Mouse (Mus musculus) CD8-positive naive resting alpha-beta T cell, adult 2 months (primary cell): ENCODE data around the gene Car4.

ENCODE experiments used
- DNase-seq, 2 experiments: peaks; one replicate each; pipeline ENCODE4 v3.0.0; 2022; ENCODE audit warnings: low read depth in 2 of 2, low spot score in 2 of 2

Gene Car4

DNA sequence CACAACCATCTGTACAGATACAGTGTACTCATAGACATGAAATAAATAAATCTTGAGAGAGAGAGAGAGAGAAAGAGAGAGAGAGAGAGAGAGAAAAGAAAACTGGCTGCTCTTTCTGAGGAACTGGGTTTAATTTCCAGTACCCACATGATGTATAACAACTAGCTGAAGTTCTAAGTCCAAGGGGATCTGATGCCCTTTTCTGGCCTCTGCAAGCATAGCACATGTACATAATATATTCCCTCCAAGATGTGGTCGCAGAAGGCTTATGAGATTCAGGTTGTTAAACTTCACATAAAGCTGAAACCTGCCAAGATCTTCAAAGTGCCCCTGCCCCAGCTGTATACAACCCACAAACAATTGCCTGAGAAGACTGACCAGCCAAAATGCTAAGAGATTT lies 37.7 kb downstream of the Car4 start:
- no peak for DNase-seq

DNA sequence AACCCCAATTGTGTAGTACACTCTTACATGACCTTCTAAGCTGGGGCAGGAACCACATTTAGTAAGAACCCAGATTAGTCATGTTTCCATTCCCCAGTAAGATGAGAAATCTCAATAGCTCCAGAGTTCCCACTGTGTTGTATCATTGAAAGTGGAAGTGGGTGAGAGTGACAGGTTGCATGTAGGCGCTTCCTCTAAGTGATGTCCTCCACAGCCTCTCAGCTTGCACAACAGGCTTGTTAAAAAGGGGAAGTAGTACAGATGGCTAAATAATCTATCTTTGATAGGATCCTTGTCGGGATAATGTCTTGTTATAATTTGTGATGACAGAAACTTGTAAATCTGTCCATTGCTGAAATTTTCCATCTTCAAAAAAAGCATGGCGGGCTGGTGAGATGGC lies 46.0 kb downstream of the Car4 start:
- DNase-seq, result no peak

DNA sequence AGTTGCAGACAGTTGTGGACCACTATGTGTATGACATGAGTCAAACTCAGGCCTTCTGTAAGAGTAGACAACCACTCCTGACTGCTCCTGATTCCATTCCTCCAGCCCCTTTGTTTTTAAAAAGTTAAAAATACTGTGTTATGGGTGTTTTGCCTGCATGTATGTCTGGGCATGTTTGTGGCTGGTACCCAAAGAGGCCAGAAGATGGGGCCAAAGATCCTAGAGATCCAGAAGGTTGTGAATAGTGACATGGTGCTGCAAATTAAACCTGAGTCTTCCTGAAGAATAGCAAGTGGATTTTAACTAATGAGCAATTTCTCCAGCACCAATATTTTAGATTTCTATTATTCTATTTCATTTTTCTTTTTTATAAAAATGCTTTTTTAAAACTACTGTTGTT lies 55.5 kb downstream of the Car4 start:
- DNase-seq, result no peak
